Mouse (Mus musculus) myocyte (in vitro differentiated cells): ENCODE measurements around the gene Ptgir. TPM values are rescaled to one million over a fixed set of nuclear protein-coding genes. Genes with fewer than 3 reads are reported as not detected.

ENCODE experiments used
- H3K27me3 ChIP-seq: one replicate; pipeline ENCODE4 v1.6.1; 2011; ENCODE audit not compliant: control insufficient read depth, insufficient read depth, insufficient read length
- H3K36me3 ChIP-seq: one replicate; pipeline ENCODE4 v1.6.1; 2011; ENCODE audit not compliant: control insufficient read depth, insufficient read depth
- H3K4me2 ChIP-seq: one replicate; pipeline ENCODE4 v1.6.1; 2011; ENCODE audit warnings: low read depth, control low read depth
- H3K4me3 ChIP-seq: one replicate; pipeline ENCODE4 v1.5.1; 2011; ENCODE audit warnings: mild to moderate bottlenecking, control low read depth, moderate library complexity
- H3K79me2 ChIP-seq: one replicate; pipeline ENCODE4 v1.6.1; 2011; ENCODE audit not compliant: control insufficient read depth, insufficient read depth
- H3ac ChIP-seq: one replicate; pipeline ENCODE4 v1.6.1; 2011; ENCODE audit not compliant: control insufficient read depth, insufficient read length
- CEBPB ChIP-seq: IDR thresholded peaks from 2 replicates; pipeline ENCODE4 v1.6.1; 2011; ENCODE audit warnings: mild to moderate bottlenecking, moderate library complexity; ENCODE audit not compliant: poor library complexity, insufficient read depth, severe bottlenecking
- E2F4 ChIP-seq: IDR thresholded peaks from one replicate; pipeline ENCODE4 v1.6.1; 2011; ENCODE audit warnings: mild to moderate bottlenecking, control low read depth, moderate library complexity; ENCODE audit not compliant: insufficient read depth
- MAX ChIP-seq: IDR thresholded peaks from one replicate; pipeline ENCODE4 v1.6.1; 2011; ENCODE audit warnings: low read depth, mild to moderate bottlenecking, control low read depth
- MYOD1 ChIP-seq, 3 experiments: IDR thresholded peaks; one replicate each; pipeline ENCODE4 v1.6.1; 2011; ENCODE audit warnings: control low read depth in 2 of 3, low read depth in 2 of 3, mild to moderate bottlenecking in 2 of 3, moderate library complexity in 1 of 3; ENCODE audit not compliant: insufficient read length in 2 of 3, control insufficient read depth in 1 of 3
- MYOG ChIP-seq, 3 experiments: IDR thresholded peaks; one replicate each; pipeline ENCODE4 v1.6.1; 2011; ENCODE audit warnings: control low read depth in 2 of 3, low read depth in 2 of 3, mild to moderate bottlenecking in 2 of 3; ENCODE audit not compliant: insufficient read length in 2 of 3, control insufficient read depth in 1 of 3, insufficient read depth in 1 of 3
- POLR2A ChIP-seq: IDR thresholded peaks from one replicate; pipeline ENCODE4 v1.6.1; 2011; ENCODE audit warnings: low read depth, mild to moderate bottlenecking, control low read depth, moderate library complexity; ENCODE audit not compliant: insufficient read length
- POLR2AphosphoS2 ChIP-seq: IDR thresholded peaks from one replicate; pipeline ENCODE4 v1.6.1; 2011; ENCODE audit warnings: low read depth, control low read depth; ENCODE audit not compliant: insufficient read length
- REST ChIP-seq: IDR thresholded peaks from one replicate; pipeline ENCODE4 v1.6.1; 2011; ENCODE audit warnings: mild to moderate bottlenecking, control low read depth, moderate library complexity; ENCODE audit not compliant: insufficient read depth, insufficient read length
- SRF ChIP-seq: IDR thresholded peaks from one replicate; pipeline ENCODE4 v1.6.1; 2011; ENCODE audit warnings: low read depth; ENCODE audit not compliant: control insufficient read depth, insufficient read length
- TCF12 ChIP-seq: IDR thresholded peaks from one replicate; pipeline ENCODE4 v1.6.1; 2011; ENCODE audit warnings: mild to moderate bottlenecking, control low read depth; ENCODE audit not compliant: poor library complexity, insufficient read depth, severe bottlenecking
- TCF3 ChIP-seq: IDR thresholded peaks from one replicate; pipeline ENCODE4 v1.6.1; 2011; ENCODE audit warnings: low read depth, control low read depth; ENCODE audit not compliant: insufficient read length
- USF1 ChIP-seq: IDR thresholded peaks from one replicate; pipeline ENCODE4 v1.6.1; 2011; ENCODE audit warnings: low read depth, mild to moderate bottlenecking, control low read depth, moderate library complexity
- polyA plus RNA-seq: library from polyadenylated mRNA; unstranded; fragments of >200 nt; fragmentation: generic; extraction: Trizol; gene quantifications from one replicate; pipeline ENCODE4 v1.2.1, GENCODE M21; 2012; ENCODE audit warnings: missing spikeins

Ptgir gene
- polyA plus RNA-seq, 1 experiment: 2.6 TPM

DNA sequence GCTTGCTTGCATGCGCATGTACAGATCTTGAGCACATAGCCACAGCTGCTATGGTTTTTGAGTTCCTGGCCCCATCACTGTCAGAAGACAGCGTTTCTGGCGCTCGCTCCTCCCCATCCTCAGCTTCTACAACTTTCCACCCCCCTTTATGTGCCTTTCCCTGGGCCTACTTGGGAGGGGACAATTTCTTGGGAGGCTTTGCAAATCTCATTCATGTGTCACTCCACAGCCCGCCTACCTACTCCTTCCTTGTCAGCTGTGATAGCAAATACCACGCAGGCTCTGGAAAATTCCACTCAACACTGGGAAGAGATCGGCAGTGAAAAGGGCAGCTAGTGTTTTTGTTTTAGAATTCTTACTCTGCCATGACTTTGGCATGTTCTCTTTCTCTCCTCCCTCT, 34.0 kb downstream of the Ptgir start:
- Histone ChIP-seq H3K4me2 (peak overlapping the region; percentile 59), H3K36me3 (no peaks in the 10 kb centered on the region)

DNA sequence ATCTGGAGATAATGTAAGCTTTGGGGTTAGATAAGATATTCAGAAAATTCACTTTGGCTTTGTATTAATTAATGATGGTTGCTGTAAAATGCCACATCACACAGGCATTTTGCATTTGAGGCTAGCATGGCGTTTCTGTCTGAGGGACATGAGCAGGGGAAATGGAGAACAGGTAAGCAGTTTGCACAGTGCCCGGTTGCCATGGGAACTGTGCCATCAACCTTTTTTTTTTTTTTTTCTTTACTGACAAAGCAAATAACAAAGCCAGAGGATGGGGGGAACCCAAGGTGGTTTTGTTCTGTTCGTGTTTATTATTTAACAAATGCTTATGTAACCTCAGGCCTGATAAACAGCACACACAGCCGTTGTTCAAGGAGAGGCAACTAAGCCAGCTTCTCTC, 36.6 kb downstream of the Ptgir start:
- H3ac ChIP-seq: no peak overlapping the region
- H3K36me3 ChIP-seq: no peaks in the 10 kb centered on the region
- peaks cover 5% of the 10 kb centered on the region for H3K79me2 ChIP-seq
- no peak overlapping the region for H3K4me2 ChIP-seq
- no peak overlapping the region for H3K4me3 ChIP-seq
- TF ChIP-seq POLR2AphosphoS2 (no peak), TCF12 (no peak)
- no peaks in the 10 kb centered on the region for H3K27me3 ChIP-seq

More for the DNA sequence above, 34.0 kb downstream of the Ptgir start:
- TF ChIP-seq POLR2AphosphoS2 (no peak), USF1 (no peak), REST (no peak), MAX (no peak), E2F4 (no peak), MYOD1 (IDR thresholded peaks at IDR 0.05; ENCODE audit: control insufficient read depth in 1 of 3, insufficient read length in 2 of 3, low read depth in 2 of 3) (no peak), CEBPB (no peak), MYOG (IDR thresholded peaks at IDR 0.05; ENCODE audit: control insufficient read depth in 1 of 3, insufficient read depth in 1 of 3, insufficient read length in 2 of 3, low read depth in 2 of 3) (no peak), TCF12 (no peak), POLR2A (no peak), TCF3 (no peak), SRF (no peak)
- Histone ChIP-seq H3K4me3 (no peak overlapping the region), H3K79me2 (no peaks in the 10 kb centered on the region), H3ac (no peak overlapping the region), H3K27me3 (no peaks in the 10 kb centered on the region)

DNA sequence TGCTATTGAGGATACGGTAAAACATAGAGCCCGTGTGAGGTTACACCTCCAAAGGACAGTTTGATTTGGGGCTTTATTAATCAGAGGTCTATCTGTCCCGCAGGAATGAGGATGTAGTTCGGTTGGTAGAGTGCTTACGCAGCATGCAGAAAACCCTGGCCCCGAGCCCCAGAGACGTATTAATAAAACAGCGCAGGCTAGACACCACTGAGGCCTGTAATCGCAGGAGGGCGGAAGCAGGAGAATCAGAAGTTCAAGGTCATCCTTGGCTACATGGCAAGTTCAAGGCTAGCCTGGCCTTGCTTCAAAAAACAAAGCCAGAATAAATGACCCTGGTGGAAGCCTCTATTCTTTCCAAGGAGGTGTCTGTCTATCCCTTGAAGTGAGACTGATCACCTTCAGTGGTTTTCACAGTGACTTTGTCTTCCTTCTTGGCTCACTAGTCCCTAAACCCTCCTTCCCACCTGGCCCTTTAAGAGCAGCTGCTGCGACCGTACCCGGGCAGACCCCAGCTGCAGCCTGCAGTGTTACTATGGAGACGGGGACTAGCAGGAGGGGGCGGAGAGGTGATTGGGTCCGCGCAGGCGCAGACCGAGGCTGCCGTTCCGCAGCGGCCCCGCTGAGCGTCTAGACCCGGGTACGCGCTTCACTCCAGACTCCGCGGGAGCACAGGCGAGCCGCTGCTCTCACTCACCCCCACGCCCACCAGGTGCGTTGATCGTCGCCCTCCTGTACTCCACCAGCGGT, 37.9 kb downstream of the Ptgir start, which contains the start of gene Pnmal2:
Gene Pnmal2 (plus strand): TSS at position 622 of the 747 bp plus-strand sequence.
- Histone ChIP-seq H3K27me3 (no peaks in the 10 kb centered on the region), H3K4me3 (peak within 1 kb of the TSS; percentile 44), H3K79me2 (peaks cover 5% of the 10 kb centered on the region), H3K4me2 (peak within 1 kb of the TSS; percentile 60), H3ac (peak within 1 kb of the TSS; percentile 84), H3K36me3 (no peaks in the 10 kb centered on the region)
- TF ChIP-seq MYOG (IDR thresholded peaks at IDR 0.05; ENCODE audit: control insufficient read depth in 1 of 3, insufficient read depth in 1 of 3, insufficient read length in 2 of 3, low read depth in 2 of 3) (peak in 2 of 3 experiments; percentile 74 to 87), MYOD1 (IDR thresholded peaks at IDR 0.05; ENCODE audit: control insufficient read depth in 1 of 3, insufficient read length in 2 of 3, low read depth in 2 of 3) (peak in 2 of 3 experiments; percentile 76 to 79), USF1 (no peak), POLR2A (peak; percentile 91), CEBPB (no peak), POLR2AphosphoS2 (peak; percentile 89)

DNA sequence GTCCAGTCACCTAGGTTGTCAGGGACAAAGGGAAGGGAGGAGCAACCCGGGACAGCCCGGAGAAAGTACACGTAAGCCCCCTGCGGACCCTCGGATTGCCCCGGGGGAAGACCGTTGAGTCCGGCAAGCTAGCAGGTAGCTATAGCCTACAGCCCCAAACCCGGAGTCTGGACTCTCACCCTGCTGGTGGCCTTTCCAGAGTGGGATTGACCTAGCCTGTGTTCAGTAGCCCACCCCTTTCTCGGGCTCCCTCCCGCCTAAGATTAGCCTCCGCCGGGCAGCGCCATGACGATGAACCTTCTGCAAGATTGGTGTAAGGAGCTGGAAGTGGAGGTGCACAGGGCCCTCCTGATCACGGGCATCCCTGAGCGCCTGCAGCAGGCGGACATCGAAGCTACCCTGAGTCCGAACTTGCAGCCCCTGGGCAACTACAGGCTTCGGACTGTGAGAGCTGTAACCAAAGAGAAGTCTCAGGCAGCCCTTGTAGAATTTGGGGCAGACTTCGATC, 38.6 kb downstream of the Ptgir start:
- Histone ChIP-seq H3K36me3 (no peaks in the 10 kb centered on the region), H3K27me3 (no peaks in the 10 kb centered on the region), H3K79me2 (peaks cover 5% of the 10 kb centered on the region), H3ac (peak overlapping the region; percentile 84), H3K4me3 (peak overlapping the region; percentile 44), H3K4me2 (peak overlapping the region; percentile 60)
- TF ChIP-seq MAX (no peak), SRF (no peak), POLR2AphosphoS2 (no peak), E2F4 (no peak), POLR2A (no peak), MYOD1 (IDR thresholded peaks at IDR 0.05; ENCODE audit: control insufficient read depth in 1 of 3, insufficient read length in 2 of 3, low read depth in 2 of 3) (no peak), REST (no peak), TCF12 (no peak), CEBPB (no peak)

DNA sequence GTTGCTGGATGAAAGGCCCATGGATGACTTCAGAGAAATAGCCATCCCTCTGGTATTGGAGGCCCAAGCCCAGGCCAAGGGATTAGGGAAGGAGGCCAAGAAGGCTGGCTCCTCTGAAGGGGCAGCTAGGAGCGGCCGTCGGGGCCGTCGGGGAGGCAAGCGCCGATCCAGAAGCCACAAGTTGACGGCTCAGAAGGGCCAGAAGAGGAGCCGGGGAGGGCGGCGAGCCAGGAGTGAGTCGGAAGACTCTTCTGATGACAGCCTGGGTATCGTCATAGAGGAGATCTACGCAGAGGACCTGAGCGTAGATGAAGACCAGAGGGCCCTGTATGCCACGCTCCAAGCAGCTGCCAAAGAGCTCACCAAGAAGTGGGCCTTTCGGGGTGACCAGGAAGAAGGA, 39.1 kb downstream of the Ptgir start:
- Histone ChIP-seq H3K27me3 (no peaks in the 10 kb centered on the region), H3K79me2 (peaks cover 5% of the 10 kb centered on the region), H3K4me3 (peak overlapping the region; percentile 44)

More for the DNA sequence above, 39.1 kb downstream of the Ptgir start:
- no peaks in the 10 kb centered on the region for H3K36me3 ChIP-seq
- no peak overlapping the region for H3ac ChIP-seq
- TF ChIP-seq MYOD1 (IDR thresholded peaks at IDR 0.05; ENCODE audit: control insufficient read depth in 1 of 3, insufficient read length in 2 of 3, low read depth in 2 of 3): no peak
- TF ChIP-seq MAX: no peak
- no peak for TF ChIP-seq MYOG (IDR thresholded peaks at IDR 0.05; ENCODE audit: control insufficient read depth in 1 of 3, insufficient read depth in 1 of 3, insufficient read length in 2 of 3, low read depth in 2 of 3)
- no peak for TF ChIP-seq POLR2A
- no peak for TF ChIP-seq E2F4
- no peak for TF ChIP-seq USF1
- TF ChIP-seq CEBPB: no peak
- TF ChIP-seq REST: no peak
- H3K4me2 ChIP-seq: peak overlapping the region; percentile 60
